Mouse (Mus musculus): Measurements from ENCODE around the gene Lsamp.

DNA sequence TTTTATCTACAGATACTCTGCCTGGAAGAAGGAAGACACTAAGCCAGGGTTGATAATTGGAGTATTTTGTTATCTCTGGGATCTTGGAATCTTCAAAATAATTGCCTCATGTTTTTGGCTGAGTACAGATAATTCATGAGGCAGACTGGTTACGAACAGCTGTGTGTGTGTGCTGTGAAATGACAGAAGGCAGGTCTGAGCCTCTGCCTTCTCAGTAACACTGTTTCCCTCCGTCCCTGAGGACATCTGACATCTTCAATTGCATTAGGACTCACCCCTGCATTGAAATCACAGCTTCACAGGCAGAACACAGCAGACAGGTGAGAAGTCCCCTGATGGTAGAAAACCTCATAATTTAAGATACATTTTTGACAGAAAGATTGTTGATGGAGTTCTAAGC is 323.5 kb downstream of the Lsamp start:
- TF ChIP-seq CTCF (IDR thresholded peaks at IDR 0.05) (no peak), EP300 (IDR thresholded peaks at IDR 0.05) (no peak)
